Mouse (Mus musculus) heart, adult 2 months (tissue): ENCODE measurements at regions not wholly inside any gene's neighbourhood (a gene's known extent, or its start where the extent isn't known, plus 50 kb on each side); places are given as distances from the start of the nearest gene placed in this dataset.

Source experiments
- CTCF ChIP-seq: fragments of 200-600 bp; IDR thresholded peaks from 2 replicates; pipeline ENCODE4 v1.8.1; 2022; ENCODE audit warnings: antibody characterized with exemption, mild to moderate bottlenecking, moderate library complexity
- EP300 ChIP-seq: fragments of 200-500 bp; IDR thresholded peaks from 2 replicates; pipeline ENCODE4 v1.6.1; 2011; ENCODE audit warnings: low read depth, low read length, control low read depth; ENCODE audit not compliant: insufficient read depth
- POLR2A ChIP-seq: fragments of 200-500 bp; IDR thresholded peaks from 2 replicates; pipeline ENCODE4 v1.6.1; 2011; ENCODE audit warnings: mild to moderate bottlenecking, low read depth, low read length, control low read depth; ENCODE audit not compliant: insufficient read depth

DNA sequence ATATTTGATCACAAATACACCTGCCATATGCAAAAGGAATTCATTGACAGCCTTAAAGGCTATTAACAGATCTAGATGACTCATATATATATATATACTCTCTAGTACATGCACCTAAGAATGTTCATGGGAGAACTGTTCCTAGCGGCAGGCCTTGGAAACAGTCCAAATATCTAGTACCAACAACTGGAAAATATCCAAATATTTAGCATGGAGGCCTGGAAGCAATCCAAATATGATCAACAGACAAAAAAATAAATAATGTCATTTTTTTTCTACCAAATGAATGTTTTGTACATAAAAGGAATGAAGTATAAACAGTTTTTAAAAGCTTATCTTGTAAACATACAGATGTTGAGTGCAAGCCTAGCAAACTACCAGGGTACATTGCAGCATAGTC is 1354.6 kb upstream of the Lrrc6 start:
- TF ChIP-seq CTCF (no peak), POLR2A (no peak), EP300 (no peak)
